Mouse (Mus musculus): ENCODE data around the gene Ptar1.

GRCm38 (mm10) chr19:23771971-23772370 lies 84.7 kb downstream of the Ptar1 start:
- TF ChIP-seq CTCF (IDR thresholded peaks at IDR 0.05; ENCODE audit: control insufficient read depth, insufficient read depth, insufficient replicate concordance, low read depth, low read length) (peak; percentile 89), POLR2A (IDR thresholded peaks at IDR 0.05; ENCODE audit: control insufficient read depth, low read depth, low read length) (no peak)
